Mouse (Mus musculus): Measurements from ENCODE around the gene Frk. TPM values are rescaled to one million over a fixed set of nuclear protein-coding genes. Genes with fewer than 3 reads are reported as not detected.
"Not testable (repeated sequence)": the region's sequence is repeated elsewhere in the genome, so short reads cannot be mapped to it uniquely, and the experiment has no call there.

Gene Frk
- 3.7 and 3.8 TPM in 2 replicates for polyA plus RNA-seq (2012; rRNA removed)

- peak within 1 kb of the TSS; percentile 61 for H3K4me3 ChIP-seq (ENCODE audit: insufficient read depth, low read depth, low read length)
- H3K27ac ChIP-seq (ENCODE audit: insufficient read depth, low read depth, low read length), result peak within 1 kb of the TSS; percentile 80
- H3K4me1 ChIP-seq (ENCODE audit: control insufficient read depth, insufficient read depth, low read length), result peaks cover 9% of the 10 kb centered on the region; the same call in 1 of the 2 replicates
- no peaks in the 10 kb centered on the region for H3K36me3 ChIP-seq (ENCODE audit: control insufficient read depth, insufficient read depth, low read length)
- no peaks in the 10 kb centered on the region for H3K27me3 ChIP-seq (replicated peaks; ENCODE audit: control insufficient read depth, insufficient read depth, low read length)
- WGBS, result 3% methylated on average over 11 of the region's 11 CpGs
- peak; percentile 82 for DNase-seq
- TF ChIP-seq POLR2A (IDR thresholded peaks at IDR 0.05; ENCODE audit: low read depth, low read length), result no peak
- no peak for TF ChIP-seq CTCF (conservative IDR thresholded peaks at IDR 0.05; ENCODE audit: insufficient read depth, insufficient read length, low read depth, low read length)
These were observed at the start of gene Frk for GRCm38 (mm10) chr10:34483297-34484013. TSS of gene Frk (plus strand) at chr10:34483399.

GRCm38 (mm10) chr10:34434191-34434590 lies 49.0 kb upstream of the Frk start:
- not testable (repeated sequence) for H3K36me3 ChIP-seq (ENCODE audit: control insufficient read depth, insufficient read depth, low read length); H3K27ac ChIP-seq (ENCODE audit: insufficient read depth, low read depth, low read length); H3K4me3 ChIP-seq (ENCODE audit: insufficient read depth, low read depth, low read length); H3K4me1 ChIP-seq (ENCODE audit: control insufficient read depth, insufficient read depth, low read length); DNase-seq; H3K27me3 ChIP-seq (replicated peaks; ENCODE audit: control insufficient read depth, insufficient read depth, low read length)
- 96% methylated on average over 6 of the region's 14 CpGs for WGBS

GRCm38 (mm10) chr10:34449469-34449868 lies 33.7 kb upstream of the Frk start:
- H3K27ac ChIP-seq (ENCODE audit: insufficient read depth, low read depth, low read length), result no peak overlapping the region
- no peaks in the 10 kb centered on the region for H3K36me3 ChIP-seq (ENCODE audit: control insufficient read depth, insufficient read depth, low read length)
- no peaks in the 10 kb centered on the region for H3K4me1 ChIP-seq (ENCODE audit: control insufficient read depth, insufficient read depth, low read length)
- WGBS, result 53% methylated on average over 1 of the region's 1 CpGs
- no peak for TF ChIP-seq CTCF (conservative IDR thresholded peaks at IDR 0.05; ENCODE audit: insufficient read depth, insufficient read length, low read depth, low read length)
- TF ChIP-seq POLR2A (IDR thresholded peaks at IDR 0.05; ENCODE audit: low read depth, low read length), result no peak
- DNase-seq, result peak; percentile 14
- no peaks in the 10 kb centered on the region for H3K27me3 ChIP-seq (replicated peaks; ENCODE audit: control insufficient read depth, insufficient read depth, low read length)
- no peak overlapping the region for H3K4me3 ChIP-seq (ENCODE audit: insufficient read depth, low read depth, low read length)

- no peak overlapping the region for H3K27ac ChIP-seq (ENCODE audit: insufficient read depth, low read depth, low read length)
- DNase-seq, result no peak
- TF ChIP-seq POLR2A (IDR thresholded peaks at IDR 0.05; ENCODE audit: low read depth, low read length) (no peak), CTCF (conservative IDR thresholded peaks at IDR 0.05; ENCODE audit: insufficient read depth, insufficient read length, low read depth, low read length) (no peak)
- H3K4me3 ChIP-seq (ENCODE audit: insufficient read depth, low read depth, low read length), result no peak overlapping the region
- no peaks in the 10 kb centered on the region for H3K27me3 ChIP-seq (replicated peaks; ENCODE audit: control insufficient read depth, insufficient read depth, low read length)
- H3K4me1 ChIP-seq (ENCODE audit: control insufficient read depth, insufficient read depth, low read length), result no peaks in the 10 kb centered on the region
- WGBS, result 24% methylated on average over 4 of the region's 4 CpGs
- no peaks in the 10 kb centered on the region for H3K36me3 ChIP-seq (ENCODE audit: control insufficient read depth, insufficient read depth, low read length)
These were observed 21.7 kb upstream of the Frk start for GRCm38 (mm10) chr10:34461451-34461850.

- 90% methylated on average over 4 of the region's 4 CpGs for WGBS
- no peak for TF ChIP-seq POLR2A (IDR thresholded peaks at IDR 0.05; ENCODE audit: low read depth, low read length)
- TF ChIP-seq CTCF (conservative IDR thresholded peaks at IDR 0.05; ENCODE audit: insufficient read depth, insufficient read length, low read depth, low read length), result no peak
- no peaks in the 10 kb centered on the region for H3K27me3 ChIP-seq (replicated peaks; ENCODE audit: control insufficient read depth, insufficient read depth, low read length)
These were observed 18.9 kb upstream of the Frk start for GRCm38 (mm10) chr10:34464321-34464720.

GRCm38 (mm10) chr10:34469037-34469436 lies 14.2 kb upstream of the Frk start:
- no peak for TF ChIP-seq POLR2A (IDR thresholded peaks at IDR 0.05; ENCODE audit: low read depth, low read length)
- no peak for TF ChIP-seq CTCF (conservative IDR thresholded peaks at IDR 0.05; ENCODE audit: insufficient read depth, insufficient read length, low read depth, low read length)
- H3K4me3 ChIP-seq (ENCODE audit: insufficient read depth, low read depth, low read length), result no peak overlapping the region
- no peaks in the 10 kb centered on the region for H3K27me3 ChIP-seq (replicated peaks; ENCODE audit: control insufficient read depth, insufficient read depth, low read length)
- no peaks in the 10 kb centered on the region for H3K4me1 ChIP-seq (ENCODE audit: control insufficient read depth, insufficient read depth, low read length)
- WGBS, result 68% methylated on average over 2 of the region's 2 CpGs
- no peaks in the 10 kb centered on the region for H3K36me3 ChIP-seq (ENCODE audit: control insufficient read depth, insufficient read depth, low read length)
- no peak overlapping the region for H3K27ac ChIP-seq (ENCODE audit: insufficient read depth, low read depth, low read length)
- no peak for DNase-seq

More at GRCm38 (mm10) chr10:34464321-34464720, 18.9 kb upstream of the Frk start:
- Histone ChIP-seq H3K4me1 (ENCODE audit: control insufficient read depth, insufficient read depth, low read length) (no peaks in the 10 kb centered on the region), H3K36me3 (ENCODE audit: control insufficient read depth, insufficient read depth, low read length) (no peaks in the 10 kb centered on the region), H3K27ac (ENCODE audit: insufficient read depth, low read depth, low read length) (no peak overlapping the region), H3K4me3 (ENCODE audit: insufficient read depth, low read depth, low read length) (no peak overlapping the region)
- no peak for DNase-seq

GRCm38 (mm10) chr10:34479942-34480455 lies 3.2 kb upstream of the Frk start:
- Histone ChIP-seq H3K27me3 (replicated peaks; ENCODE audit: control insufficient read depth, insufficient read depth, low read length) (no peaks in the 10 kb centered on the region), H3K4me1 (ENCODE audit: control insufficient read depth, insufficient read depth, low read length) (peaks cover 6% of the 10 kb centered on the region; the same call in 1 of the 2 replicates), H3K36me3 (ENCODE audit: control insufficient read depth, insufficient read depth, low read length) (no peaks in the 10 kb centered on the region), H3K4me3 (ENCODE audit: insufficient read depth, low read depth, low read length) (no peak overlapping the region), H3K27ac (ENCODE audit: insufficient read depth, low read depth, low read length) (no peak overlapping the region)
- no peak for TF ChIP-seq POLR2A (IDR thresholded peaks at IDR 0.05; ENCODE audit: low read depth, low read length)
- WGBS, result 62% methylated on average over 4 of the region's 4 CpGs
- peak; percentile 29 for DNase-seq

Data from kidney, adult 2 months (tissue).